Mouse (Mus musculus) megakaryocyte, adult 5-6 weeks (primary cell): ENCODE results near the gene Fpgs. TPM values are rescaled to one million over a fixed set of nuclear protein-coding genes. Genes with fewer than 3 reads are reported as not detected.

ENCODE experiments used
- ATAC-seq: 2 replicates; pipeline ENCODE4 v1.8.0; 2016; ENCODE audit warnings: mild to moderate bottlenecking, inconsistent platforms; ENCODE audit not compliant: poor library complexity, severe bottlenecking
- total RNA-seq, 2 experiments: library from RNA; stranded (forward) in 1 of 2; stranded (reverse) in 1 of 2; fragments of 153-499, 151-499 nt in 1 of 2; fragments of 221-1000, 200-1000 nt in 1 of 2; gene quantifications; 2 replicates each; pipeline versions ENCODE4 v1.2.3 to v1.2.4; 2015 to 2017

The Fpgs gene
- total RNA-seq, 2 experiments from 2014 or later, result 3.0 to 4.6 TPM

DNA sequence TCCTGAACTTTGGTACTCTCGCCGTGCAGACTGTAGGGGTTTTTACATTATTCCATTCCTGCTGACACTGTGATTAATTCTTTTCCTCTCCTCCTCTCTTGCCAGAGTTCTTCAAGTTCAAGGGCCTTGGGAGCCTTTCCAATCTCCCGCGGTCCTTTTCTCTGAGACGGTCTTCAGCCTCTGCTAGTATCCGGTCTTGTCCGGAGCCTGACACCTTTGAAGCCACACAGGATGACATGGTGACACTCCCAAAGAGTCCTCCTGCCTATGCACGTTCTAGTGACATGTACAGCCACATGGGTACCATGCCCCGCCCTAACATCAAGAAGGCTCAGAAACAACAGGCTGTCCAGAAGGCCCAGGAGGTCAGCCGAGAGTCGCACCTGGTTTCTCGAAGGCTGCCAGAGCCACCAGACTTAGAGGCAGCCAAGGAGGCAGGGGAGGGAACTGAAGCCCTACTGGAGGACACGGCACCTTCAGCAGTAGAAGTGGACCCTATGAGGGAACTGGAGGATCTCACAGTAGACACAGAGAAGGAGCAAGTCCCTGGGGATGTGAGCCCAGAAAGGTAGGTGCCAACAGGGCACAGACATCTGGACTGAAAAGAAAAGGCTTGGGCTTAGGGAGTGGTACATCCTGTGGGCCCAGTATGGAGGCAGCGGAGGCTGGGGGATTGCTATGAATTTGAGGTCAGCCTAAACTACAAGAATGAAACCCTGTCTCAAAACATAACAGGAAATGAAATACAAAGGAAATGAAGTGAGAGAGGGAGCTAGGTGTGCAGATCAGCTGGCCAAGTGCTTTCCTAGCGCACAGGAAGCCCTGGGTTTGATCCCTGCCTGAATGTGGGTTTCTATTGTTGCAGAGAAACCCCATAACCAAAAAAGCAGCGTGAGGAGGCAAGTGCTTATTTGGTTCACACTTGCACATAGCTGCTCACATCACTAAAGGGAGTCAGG, 21.2 kb upstream of the Fpgs start:
- ATAC-seq, result no peak

DNA sequence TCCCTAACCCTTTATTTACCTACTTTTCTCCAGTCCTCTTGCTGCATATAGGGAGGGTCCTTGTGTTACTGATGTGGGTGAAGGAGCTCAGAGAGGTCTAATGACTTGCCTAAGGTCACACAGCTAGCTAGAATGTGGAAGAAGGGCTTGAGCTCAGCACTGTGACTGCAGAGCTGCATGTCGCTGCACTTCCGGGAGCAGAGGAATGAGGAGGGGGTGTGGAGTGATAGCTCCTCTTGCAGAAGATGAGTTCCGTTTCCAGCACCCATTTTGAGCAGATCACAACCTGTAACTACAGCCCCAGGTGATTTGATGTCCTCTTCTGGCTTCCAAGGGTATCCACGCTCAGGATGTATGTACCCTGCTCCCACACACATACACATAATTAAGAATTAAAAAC, 20.2 kb upstream of the Fpgs start:
- no peak for ATAC-seq

DNA sequence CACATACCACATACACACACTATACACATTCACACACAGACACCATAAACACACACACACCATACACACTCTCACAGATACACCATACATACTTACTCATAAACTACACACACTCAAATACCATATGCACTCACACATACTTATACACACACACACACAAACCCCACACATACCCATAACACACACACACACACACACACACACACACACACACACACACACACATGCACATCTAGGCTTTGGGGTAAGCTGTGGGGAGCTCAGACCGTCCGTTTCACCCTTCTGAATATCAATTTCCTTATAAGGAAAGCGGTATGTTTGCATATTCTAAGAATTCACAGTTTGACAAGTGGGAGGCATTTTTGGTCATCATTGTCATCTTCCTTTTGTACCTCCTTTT, 18.6 kb upstream of the Fpgs start:
- no peak for ATAC-seq

DNA sequence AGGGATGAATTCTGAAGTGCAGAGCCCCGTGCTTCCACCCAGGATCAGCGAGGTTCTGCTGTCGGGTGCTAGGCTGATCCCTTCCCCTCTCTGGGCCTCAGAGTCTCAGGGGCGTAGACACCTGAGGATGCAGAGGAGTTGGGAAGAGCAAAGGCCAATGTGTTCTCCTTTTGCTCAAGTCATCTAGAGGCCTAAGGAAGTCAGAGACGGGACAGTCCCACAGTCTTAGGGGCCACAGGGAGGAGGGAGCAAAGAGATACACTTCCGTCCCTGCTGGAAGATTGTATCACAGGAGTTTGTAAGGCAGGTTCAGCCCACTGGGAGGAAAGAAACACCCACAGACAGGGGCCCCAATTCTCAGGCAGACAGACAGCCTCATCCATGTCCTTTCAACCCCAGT, 18.1 kb upstream of the Fpgs start:
- peak; percentile 51 for ATAC-seq

DNA sequence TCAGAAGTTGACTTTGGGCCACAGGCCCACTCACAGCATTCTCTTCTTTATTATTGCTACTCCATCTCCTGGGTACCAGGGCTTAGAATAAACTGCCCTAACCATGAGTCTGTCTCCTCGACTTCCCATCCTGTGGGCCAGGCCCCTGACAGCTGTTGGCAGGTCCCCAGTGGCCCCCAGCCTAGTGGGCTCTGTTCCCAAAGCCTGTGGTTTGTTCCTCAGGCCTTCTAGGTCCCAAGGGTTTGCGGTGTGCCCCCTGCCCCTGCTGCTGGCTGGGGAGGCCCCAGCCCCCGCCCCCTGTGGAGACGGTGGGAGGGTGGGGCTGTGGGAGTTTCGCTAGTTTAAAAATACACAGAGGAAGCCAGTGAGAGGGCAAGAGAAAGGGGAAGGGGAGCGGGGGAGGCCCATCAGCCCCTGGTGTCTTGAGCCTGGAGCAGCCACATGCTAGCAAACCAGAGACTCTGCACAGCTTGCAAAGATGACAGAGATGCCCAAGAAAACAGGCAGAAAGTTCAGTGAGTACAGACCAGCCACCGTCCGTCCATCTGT, 16.8 kb upstream of the Fpgs start, which contains the start of gene Sh2d3c:
Gene Sh2d3c, plus strand, starts transcription at position 375 of the 549 bp plus-strand sequence.
- peak; percentile 60 for ATAC-seq

DNA sequence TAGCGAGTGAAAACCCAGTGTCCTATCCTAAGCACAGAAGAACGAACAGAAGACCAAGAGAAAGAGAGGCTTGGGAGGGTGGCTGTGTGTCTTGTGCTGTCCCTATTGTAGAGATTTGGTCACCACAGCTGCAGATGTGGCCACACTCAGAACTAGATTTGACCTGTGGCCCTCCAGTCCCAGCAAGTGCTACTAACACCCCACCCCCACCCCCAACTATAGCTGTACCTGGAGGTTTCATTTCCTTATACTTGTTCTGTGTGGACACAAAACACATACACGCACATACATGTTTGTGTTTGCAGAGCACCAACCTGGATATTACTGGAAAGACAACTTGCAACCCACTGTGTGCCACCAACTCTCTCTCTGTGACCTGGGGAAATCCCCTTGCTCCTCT, 16.1 kb upstream of the Fpgs start:
- no peak for ATAC-seq

DNA sequence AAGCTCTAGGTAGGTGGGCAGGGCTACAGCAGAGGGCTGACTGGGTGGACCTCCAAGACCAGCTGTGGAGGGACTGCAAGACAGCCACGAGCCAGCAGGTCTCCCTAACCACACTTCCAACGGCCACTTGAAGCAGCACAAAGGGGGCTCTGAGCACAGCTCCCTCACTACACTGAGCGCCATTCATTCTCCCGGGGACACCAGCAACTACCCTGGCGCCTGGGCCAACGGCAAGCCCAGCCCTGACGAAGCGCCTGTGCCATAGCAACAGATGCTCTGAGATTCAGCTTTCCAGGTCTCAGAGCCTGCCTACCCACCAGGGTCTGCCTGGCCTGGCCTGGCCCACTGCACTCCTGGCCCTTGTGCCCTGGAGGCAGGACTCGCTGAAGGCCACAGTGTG, 14.8 kb upstream of the Fpgs start:
- no peak for ATAC-seq

DNA sequence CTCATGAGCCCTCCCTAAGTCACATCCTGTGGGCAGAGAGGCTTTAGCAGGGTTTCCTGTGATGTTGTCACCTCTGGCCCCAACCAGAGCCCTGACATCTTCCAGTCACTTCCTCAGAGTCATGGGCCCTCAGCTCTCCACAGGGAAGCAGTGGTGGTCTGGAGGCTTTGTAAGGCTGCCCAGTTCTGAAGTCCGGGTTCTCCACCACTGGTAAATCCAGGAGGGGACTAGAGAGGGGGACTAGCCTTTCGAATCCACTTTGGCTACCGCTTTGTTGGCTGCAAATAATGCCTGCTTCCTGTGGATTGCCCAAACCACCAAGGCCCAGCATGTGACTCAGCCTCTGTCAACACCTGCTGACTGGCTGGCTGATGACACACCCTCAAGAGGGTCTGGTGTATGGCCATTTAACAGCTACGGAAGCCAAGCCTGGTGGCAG, 11.1 kb upstream of the Fpgs start:
- peak; percentile 53 for ATAC-seq

DNA sequence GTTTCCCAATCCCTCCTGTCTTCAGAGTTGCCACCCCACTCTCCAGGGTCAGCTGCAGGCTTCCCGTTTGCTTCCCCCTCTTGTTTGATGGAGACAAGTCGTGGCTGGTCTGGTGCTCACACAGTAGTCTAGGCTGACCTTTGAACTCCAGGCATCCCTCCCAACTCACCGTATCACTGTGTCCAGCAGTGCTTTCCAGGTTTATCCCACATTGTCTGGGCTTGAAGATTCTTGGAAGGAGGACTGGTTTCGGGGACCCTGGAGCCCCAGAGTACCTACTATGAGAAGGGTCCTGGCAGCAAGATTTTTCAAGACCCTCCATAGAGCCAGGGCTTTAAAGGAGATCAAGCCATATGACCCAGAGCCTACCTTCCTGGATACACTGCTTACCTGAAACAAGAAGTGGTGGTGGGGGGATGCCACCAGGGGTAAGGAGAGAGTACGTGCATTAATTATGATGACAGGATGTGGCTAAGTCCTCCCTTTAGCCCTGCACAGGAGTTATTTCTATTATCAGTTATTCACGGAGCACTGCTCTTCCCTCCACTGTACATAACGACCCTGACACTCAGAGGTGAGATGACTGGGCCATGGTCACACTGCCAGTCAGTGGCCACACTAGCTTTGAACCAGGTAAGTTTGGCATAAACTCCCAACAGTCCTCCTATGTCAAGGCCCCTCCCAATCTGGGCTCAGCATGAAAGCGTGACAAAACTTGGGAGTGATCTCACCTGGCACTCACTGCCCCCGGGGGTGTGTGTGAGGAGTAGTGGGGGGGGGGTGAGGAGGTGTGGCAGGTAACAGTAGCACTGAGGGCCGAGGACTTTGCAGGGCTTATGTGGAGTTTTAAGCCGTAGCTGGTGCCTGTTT, 10.4 kb upstream of the Fpgs start:
- no peak; the same call in 1 of the 2 replicates for ATAC-seq

DNA sequence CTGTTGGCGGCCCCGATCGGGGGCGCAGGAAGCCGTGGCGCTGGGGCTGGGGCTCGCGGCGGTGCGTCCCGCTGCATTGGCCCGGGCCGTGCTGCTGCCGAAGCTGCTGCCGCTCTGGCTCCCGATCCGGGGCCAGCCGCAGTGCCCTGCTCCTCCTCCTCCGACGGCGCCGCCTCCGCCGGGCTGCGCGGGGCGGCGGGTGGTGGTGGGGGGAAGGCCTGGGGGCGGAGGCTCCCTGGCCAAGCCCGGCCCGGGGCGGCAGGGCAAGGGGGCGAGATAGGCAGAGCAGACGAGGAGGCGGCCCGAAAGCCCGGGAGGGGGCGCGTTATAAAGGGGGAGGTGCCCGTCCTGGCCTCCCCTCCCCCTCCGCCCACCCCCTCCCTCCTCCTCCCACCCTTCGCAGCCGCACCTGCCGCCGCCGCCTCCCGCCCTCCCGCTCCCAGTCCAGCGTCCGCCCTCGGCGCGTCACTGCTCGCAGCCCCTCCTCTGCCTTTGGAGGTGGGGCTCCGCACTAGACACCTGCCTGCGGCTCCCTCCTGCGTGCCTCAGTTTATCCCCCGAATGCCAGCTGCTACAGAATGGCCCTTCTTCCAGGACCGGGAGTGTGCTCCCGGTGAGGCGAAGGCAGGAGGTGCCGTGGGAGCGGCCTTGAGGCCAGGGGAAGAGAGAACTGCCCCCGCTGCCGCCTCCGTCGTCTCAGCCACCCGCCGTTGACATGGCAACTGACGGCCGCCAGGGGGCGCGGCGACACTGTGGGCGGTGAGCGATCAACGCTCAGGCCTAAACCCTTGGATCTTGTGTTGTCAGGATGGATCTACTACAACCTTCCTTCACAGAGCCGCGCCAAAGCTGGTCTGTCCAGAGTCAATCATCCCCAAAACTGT, 9.2 kb upstream of the Fpgs start, which contains the start of gene Cdk9:
Gene Cdk9, minus strand, starts transcription at position 143 of the 884 bp plus-strand sequence.
- peak; percentile 41 for ATAC-seq

DNA sequence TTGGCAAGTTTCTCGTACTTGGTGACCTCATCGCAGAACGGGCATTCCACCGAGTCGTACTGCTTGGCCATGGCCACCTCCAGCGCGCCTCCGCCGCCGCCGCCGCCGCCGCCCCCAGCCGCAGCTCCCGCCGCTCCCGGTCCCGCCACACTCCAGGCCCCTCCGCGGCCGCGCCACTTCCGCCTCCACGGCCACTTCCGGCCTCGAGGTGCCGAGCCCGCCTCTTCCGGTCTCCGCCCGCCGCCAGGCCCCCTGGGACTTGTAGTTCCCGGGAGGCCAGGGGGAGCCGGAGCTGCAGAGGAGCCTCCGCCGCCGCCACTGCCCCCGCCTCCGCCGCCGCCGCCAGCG, 8.6 kb upstream of the Fpgs start:
- peak; percentile 43 for ATAC-seq

DNA sequence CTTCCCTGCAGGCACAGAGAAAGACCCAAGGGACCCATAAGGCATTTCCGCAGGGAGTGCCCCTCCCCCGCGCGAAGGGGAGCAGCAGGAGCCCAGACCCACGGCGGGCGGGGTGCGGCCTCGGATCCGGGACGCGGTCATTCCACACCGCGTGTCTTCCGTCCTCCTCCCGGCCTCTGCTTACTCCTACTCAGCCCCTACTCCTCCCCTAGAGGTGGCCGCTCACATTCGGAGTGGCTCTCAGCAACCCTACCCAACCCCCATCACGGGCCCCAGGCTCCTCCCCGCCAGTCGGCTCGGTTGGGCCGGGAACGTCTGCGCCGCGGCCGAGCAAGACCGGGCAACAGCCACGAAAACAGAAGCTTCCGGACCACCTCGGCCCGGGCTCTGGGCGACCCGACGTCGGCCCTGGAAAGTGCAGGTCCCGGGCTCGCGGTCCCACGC, 8.2 kb upstream of the Fpgs start:
- ATAC-seq, result no peak

DNA sequence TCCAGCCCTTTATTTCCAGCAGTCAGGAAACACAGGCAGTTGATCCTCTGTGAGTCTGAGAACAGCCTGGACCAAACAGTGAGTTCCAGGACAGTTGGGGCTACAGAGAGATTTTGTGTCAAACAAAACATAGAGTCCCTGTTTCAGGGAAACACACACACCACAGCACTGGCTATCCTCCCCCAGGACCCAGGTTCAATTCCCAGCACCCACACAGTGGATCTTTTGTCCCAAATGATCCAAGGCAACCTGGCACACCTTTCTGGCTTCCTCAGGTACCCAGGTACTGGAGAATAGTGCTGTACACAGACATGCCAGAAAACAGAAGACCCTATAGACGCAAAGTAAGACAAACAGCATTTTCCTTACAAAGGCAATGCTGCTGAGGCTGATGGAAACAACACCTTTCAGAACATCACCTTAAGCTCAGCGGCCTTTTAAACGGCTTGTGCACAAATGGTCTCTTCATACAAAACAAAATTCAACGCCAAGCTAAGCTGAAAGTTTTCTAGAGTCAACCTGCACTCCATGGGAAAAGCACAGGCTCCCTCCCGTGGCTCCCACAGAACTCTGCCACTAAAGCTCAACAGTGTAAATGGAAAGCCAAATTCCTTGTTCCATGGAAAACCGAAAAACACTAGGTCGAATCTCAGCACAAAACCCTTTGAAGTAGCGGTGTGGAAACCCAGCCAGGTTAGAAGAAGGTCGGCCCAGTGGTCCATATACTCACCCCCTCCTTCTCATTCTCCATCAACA, 7.5 kb upstream of the Fpgs start:
- ATAC-seq, result no peak

DNA sequence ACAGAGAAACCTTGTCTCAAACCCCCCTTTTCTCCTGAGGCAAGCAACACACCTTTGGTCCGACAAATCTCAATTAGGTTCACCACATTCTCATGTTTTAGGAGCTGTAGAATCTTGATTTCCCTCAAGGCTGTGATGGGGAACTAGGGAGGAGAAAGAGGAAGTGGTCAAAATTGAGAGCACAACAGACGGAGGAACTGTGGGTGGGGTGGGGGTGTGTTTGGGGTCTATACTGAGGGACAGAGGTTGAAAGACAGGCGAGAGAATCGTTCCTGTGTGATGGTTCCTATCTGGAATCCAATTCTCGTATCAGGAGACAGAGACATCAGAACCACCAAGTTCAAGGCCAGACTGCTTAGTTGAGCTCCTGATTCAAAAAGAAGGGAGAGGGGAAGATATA, 6.5 kb upstream of the Fpgs start:
- ATAC-seq, result no peak

DNA sequence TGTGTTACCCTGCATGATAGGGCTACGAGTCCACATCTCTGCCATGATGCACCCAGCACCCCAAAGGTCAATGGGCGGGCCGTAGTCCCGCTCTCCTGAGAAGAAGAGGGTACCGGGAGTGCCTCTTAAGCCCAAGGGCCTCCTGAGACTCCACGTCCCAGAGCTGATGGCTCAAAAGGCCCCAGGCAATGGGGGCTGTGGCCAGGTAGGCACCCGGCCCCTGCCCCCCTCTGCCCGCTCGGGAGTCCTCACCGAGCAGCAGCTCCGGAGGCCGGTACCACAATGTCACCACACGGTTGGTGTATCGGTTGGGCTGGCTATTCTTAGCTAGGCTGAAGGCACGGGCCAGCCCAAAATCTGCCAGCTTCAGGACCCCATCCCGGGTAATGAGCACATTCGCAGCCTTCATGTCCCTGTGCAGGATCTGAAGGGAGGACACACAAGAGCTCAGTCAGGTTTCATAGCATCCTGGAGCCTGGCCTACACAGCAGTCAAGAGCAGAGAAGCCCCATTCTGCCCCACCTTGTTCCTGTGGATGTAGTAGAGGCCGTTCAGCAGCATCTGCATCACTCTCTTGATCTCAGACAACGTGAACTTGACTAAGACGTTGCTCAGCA, 5.7 kb upstream of the Fpgs start:
- no peak for ATAC-seq

DNA sequence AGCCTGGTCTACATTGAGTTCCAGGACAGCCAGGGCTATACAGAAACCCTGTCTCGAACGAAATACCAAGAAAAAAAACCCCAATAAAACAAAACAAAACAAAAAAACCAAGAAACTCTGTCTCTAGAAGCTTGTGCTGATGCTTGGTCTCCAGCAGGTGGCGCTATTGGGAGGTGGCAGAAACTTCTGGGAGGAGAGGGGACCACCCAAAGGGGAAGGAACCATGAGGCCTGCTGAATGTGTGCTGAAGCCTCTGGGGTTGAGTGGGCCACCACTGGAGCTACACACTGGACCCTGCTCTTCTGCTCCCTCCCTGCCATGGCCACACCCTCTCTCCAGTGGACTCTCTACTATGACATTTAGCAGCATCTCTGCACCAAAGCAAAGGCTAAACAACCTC, 4.7 kb upstream of the Fpgs start:
- no peak for ATAC-seq

DNA sequence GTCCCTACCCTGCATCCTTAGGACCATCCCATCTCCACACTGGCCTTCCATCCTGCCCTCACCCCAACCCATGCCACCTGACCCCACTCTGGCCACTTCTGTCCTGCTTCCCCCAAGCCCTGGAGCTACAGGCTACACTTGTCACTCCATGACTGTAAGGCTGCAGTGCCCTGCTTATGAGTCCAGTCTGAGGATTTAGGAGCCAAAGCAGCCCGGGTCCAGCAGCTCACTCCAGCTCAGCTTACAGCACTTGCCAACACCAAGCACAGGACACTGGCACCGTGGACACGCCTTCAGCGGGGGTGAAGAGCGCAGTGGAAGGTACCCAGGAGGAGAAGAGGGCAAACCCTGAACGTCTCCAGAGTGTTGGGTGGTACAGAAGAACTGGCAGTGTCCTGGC, 3.0 kb upstream of the Fpgs start:
- no peak for ATAC-seq

DNA sequence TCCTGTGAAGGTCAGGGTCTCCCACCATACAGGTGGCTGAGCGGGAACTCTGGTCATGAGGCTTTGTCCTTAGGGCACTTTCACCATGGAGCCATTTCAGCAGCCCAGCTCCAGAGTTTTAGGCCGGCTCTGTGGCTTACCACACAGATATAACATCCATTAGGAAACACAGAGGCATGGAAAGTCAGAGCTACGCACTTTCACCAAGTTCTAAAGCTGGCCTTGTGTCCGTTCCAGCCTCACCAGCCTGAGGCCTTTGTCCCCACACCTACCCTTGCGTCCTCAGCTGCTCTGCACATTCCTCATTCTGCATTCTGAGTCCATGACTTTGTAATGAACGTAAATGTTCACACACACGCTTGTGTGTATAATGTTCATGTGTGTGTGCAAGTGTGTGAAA, 1.1 kb upstream of the Fpgs start:
- ATAC-seq, result no peak

DNA sequence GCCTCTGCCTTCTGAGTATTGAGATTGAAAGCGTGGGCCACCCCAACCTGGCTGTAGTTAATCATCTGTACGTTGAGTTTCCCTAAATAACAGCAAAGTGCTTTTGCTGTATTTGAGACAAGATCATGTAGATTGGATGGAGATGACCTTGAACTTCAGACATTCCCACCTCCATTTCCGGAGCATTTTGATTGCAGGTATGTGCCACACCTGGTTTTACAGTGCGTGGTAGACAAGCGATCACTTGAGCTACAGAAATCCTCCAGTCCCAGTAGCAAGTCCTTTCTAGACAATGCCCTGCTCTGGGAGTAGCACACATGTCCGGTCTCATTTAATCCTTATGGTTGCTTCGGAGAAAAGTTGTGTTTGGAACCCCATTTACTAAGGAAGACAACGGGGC, 899 bp downstream of the Fpgs start:
- ATAC-seq, result no peak
